Mouse (Mus musculus): ENCODE measurements around the gene 1110012L19Rik. TPM values are rescaled to one million over a fixed set of nuclear protein-coding genes. Genes with fewer than 3 reads are reported as not detected.
A peak's percentile ranks its signal among the peaks of the same experiment; 100 is the strongest.
"Not testable (repeated sequence)": the region's sequence is repeated elsewhere in the genome, so short reads cannot be mapped to it uniquely, and the experiment has no call there.

1110012L19Rik gene
- 10 to 100 TPM; 12.8 to 17.4 TPM for total RNA-seq (2021)
- long read RNA-seq, experiment 1, transcript 1110012L19Rik-201 (3 exons, 1,094 nt) = major isoform, 28 of 29 reads
- long read RNA-seq, experiment 1, partial matches to known transcripts = 0 of 29 reads
- long read RNA-seq, experiment 1, other reads (novel, unspliced or antisense) = 1 of 29 reads
- long read RNA-seq, experiment 2, transcript 1110012L19Rik-201 (3 exons, 1,094 nt) = major isoform, 21 of 21 reads
- long read RNA-seq, experiment 2, partial matches to known transcripts = 0 of 21 reads
- long read RNA-seq, experiment 2, other reads (novel, unspliced or antisense) = 0 of 21 reads

GRCm38 (mm10) chrX:70385276-70385961, at the start of gene 1110012L19Rik:
TSS of gene 1110012L19Rik (plus strand) at chrX:70385877.
- peak; percentile 71 for DNase-seq

DNA sequence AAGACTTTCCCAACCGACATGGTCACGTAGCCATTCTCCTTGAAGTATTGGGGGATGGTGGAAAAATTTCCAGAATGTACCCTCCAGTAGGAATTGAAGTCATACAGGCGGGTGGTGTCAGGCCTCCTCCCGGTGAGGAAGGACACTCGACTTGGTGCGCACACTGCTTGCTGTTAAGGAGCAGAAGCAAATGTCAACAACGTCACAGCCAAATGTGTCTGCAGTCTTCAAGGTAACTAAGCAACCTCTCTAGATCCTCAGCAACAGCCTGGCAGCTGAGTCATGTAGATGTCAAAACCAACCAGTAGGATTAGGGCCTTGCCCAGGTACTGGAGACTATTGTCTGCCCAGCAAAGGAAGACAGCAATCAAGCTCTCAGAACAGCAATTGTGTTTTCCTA, 22.7 kb upstream of the 1110012L19Rik start:
- DNase-seq = no peak

- DNase-seq = no peak
Observed at GRCm38 (mm10) chrX:70363446-70363845, 22.2 kb upstream of the 1110012L19Rik start.

- no peak for DNase-seq
Observed at GRCm38 (mm10) chrX:70364202-70364601, 21.5 kb upstream of the 1110012L19Rik start.

- DNase-seq = peak; percentile 79
Observed at GRCm38 (mm10) chrX:70364661-70365613, 20.7 kb upstream of the 1110012L19Rik start, which contains the start of gene Ids. TSS of gene Ids (minus strand) at chrX:70365084.

DNA sequence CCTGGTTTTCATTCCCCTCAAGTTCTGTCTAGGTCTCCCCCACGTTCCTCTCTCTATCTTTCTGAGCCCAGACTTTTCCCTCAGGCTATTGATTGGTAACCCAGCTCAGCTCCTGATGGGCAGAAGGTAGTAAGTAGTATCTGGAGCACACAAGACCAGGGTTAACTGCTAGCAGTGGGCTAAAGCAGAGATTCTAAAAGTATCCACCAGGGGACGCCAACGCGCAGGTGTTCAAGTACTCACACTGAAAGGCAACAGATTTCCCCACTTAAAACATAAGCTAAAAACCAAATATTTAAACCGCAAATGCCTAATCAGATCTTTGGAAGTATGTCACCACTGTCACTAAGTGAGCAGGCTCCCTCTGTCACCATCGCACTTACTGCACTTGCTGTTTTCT, 15.9 kb upstream of the 1110012L19Rik start:
- not testable (repeated sequence) for DNase-seq

- not testable (repeated sequence) for DNase-seq
Observed at GRCm38 (mm10) chrX:70374469-70375110, 11.1 kb upstream of the 1110012L19Rik start.

DNA sequence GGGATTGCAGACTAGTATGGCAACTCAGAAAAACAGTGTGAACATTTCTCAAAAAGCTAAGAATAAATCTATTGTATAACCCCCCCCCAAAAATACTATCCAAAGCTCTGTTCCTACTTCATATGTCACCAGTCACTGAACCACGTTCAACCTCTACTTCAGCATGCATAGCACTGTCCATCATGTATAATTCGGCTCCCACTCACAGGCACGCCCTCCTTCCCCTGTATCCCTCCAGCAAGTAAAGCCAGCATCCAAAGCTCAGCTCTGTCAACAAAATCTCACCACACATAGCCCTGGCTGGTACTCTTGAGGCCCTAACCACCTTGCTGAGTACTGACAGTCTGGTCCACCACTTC, 781 bp upstream of the 1110012L19Rik start:
- no peak for DNase-seq

DNA sequence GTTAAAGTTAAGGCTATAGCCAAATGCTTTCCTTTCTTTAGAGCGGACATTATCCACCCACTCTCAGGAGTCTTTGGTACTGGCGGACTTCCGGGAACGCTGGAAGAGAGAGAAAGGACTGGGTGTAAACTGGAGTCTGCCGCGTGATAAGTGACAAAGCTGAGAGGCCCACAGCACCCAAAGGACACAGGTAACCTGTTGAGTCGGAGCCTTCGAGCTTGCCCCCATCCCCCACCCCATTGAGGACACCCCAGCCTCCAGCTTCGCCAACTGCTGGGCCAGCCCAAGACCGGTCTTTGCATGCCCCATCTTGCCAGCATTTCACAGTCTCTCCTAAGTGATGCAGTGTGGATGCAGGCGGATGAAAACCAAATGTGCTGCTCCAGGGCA, 280 bp downstream of the 1110012L19Rik start:
- peak; percentile 15 for DNase-seq

DNA sequence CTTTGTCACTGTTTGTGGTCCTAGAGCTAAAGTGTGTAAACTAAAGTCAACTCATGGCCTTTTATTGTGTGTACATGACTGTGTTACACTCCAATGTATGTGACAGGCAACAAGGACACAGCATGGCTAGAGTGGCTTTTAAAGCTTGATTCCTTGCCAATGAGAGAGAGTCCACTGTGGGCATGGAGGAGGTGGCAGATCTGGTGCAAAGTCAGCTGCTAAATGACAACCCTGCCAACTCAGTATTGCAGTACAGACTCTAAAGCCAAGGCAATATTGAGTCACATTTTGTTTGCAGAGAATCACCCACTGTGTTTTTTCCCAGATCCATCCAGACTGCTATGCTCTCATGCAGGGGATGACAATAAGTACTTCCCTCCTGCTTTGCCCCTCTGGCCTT, 7.0 kb downstream of the 1110012L19Rik start:
- not testable (repeated sequence) for DNase-seq

DNA sequence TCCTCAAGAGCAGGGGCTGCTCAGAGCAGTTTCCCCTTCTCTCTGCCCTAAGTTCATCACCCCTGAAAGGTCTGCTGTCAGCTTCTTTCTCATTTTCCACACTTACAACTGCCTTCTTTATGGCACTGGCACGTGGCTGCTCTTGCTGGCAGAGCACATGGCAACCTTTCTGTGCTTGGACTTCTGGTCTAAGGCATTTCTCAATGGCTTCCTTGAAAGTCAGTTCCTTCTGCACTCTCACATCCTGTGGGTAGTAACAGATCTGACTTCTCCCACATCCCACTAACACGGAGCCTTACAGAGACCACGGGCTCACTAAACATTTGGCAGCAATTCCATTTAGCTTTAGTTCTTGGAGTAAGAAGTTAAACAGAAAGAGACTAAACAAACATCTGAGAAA, 39.8 kb downstream of the 1110012L19Rik start:
- not testable (repeated sequence) for DNase-seq

Other genes starting within 250 kb of the 1110012L19Rik start
- gene Ids, start 20.8 kb upstream of the 1110012L19Rik start, total RNA-seq (2021) = 10 to 100 TPM; 12.4 to 15.2 TPM
- 10 to 100 TPM; 34.5 to 34.9 TPM for gene Tmem185a, start 91.3 kb downstream of the 1110012L19Rik start, total RNA-seq (2021)